Mouse (Mus musculus): ENCODE results near the gene Slc38a10. TPM values are rescaled to one million over a fixed set of nuclear protein-coding genes. Genes with fewer than 3 reads are reported as not detected.
A peak's percentile ranks its signal among the peaks of the same experiment; 100 is the strongest.

The Slc38a10 gene
- polyA plus RNA-seq, 1 experiment from 2014 or later = 59.4 TPM

DNA sequence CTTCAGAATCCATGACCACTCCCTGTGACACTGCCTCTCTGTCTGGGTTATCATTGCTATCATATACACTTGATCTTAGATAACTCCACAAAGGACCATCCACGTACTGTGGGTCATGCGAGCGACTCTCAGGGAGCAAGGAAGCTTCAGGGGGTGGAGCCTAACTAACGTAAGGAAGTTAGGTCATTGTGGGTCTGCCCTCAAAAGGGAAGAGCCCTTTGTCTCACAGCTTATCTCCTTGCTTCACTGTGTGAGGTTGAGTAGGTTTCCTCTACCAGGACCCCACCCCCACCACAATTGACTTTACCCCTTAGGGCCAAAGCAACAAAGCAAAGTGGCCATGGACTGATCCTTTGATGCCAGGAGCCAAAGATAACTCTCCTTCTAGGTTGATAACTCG lies 7.7 kb upstream of the Slc38a10 start:
- no peak overlapping the region for H3K9ac ChIP-seq (ENCODE audit: low read depth, low read length)
- H3K9me3 ChIP-seq (ENCODE audit: control insufficient read depth, low read length) = no peaks in the 10 kb centered on the region
- H3K4me2 ChIP-seq = peak overlapping the region; percentile 39
- 7% methylated on average over 5 of the region's 5 CpGs for WGBS
- peaks cover 22% of the 10 kb centered on the region for H3K4me1 ChIP-seq (replicated peaks; ENCODE audit: control insufficient read depth, insufficient read depth, low read length)
- 0 out of 2 replicates have a peak overlapping the region, but pooled peaks have one; percentile 41 for H3K27ac ChIP-seq (ENCODE audit: low read depth, low read length)
- H3K4me3 ChIP-seq (ENCODE audit: low read depth, low read length) = no peak overlapping the region
- no peak for DNase-seq (ENCODE audit: low spot score)
- no peaks in the 10 kb centered on the region for H3K36me3 ChIP-seq (ENCODE audit: control insufficient read depth, insufficient read depth, low read length)
- no peaks in the 10 kb centered on the region for H3K27me3 ChIP-seq (replicated peaks; ENCODE audit: control insufficient read depth, insufficient read depth, low read length)
- peak; percentile 77 for ATAC-seq (replicated peaks; ENCODE audit: low FRiP score)

- no peak for DNase-seq (ENCODE audit: low spot score)
- H3K4me2 ChIP-seq = peak overlapping the region; percentile 95
- no peaks in the 10 kb centered on the region for H3K9me3 ChIP-seq (ENCODE audit: control insufficient read depth, low read length)
- H3K9ac ChIP-seq (ENCODE audit: low read depth, low read length) = peak overlapping the region; percentile 84
- WGBS = under 1% methylated on average over 44 of the region's 44 CpGs
- ATAC-seq (replicated peaks; ENCODE audit: low FRiP score) = peak; percentile 53
- peaks cover 25% of the 10 kb centered on the region for H3K4me1 ChIP-seq (replicated peaks; ENCODE audit: control insufficient read depth, insufficient read depth, low read length)
- peak overlapping the region; percentile 77 for H3K4me3 ChIP-seq (ENCODE audit: low read depth, low read length)
- no peaks in the 10 kb centered on the region for H3K36me3 ChIP-seq (ENCODE audit: control insufficient read depth, insufficient read depth, low read length)
- no peaks in the 10 kb centered on the region for H3K27me3 ChIP-seq (replicated peaks; ENCODE audit: control insufficient read depth, insufficient read depth, low read length)
- peak overlapping the region; percentile 81 for H3K27ac ChIP-seq (ENCODE audit: low read depth, low read length)
These were observed 570 bp downstream of the Slc38a10 start for GRCm38 (mm10) chr11:120150440-120151112.

DNA sequence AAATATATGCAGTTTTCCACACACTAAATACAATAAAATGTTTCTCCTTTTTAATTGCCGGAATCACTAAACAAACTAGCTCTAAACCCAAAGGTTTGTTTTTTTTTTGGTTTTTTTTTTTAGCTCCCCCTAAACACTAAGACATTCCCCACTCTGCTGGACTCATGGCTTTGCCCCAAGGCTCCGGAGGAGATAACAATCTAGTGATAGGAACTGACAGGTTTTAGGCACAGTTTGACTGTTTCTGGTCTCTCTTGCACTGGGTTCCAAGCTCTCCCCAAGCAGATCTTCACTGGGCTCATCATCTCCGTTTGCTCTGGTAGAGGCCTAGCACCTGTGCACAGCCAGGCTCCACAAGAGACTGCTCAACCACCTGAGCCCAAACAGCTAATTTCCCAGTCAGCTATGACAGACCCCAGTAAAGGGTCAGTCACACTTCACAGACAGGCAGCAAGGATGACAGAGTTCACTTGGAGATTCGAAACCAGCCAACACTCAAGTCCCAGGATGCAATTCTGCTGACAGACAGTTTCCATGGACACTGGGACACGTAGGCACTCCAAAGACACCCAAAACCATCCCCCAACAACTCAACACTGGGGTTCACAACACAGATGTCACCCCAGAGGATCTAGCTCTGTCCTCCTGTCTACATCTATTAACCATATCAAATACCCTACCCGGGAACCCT lies 1.5 kb downstream of the Slc38a10 start:
- Histone ChIP-seq H3K4me2 (peak overlapping the region; percentile 95), H3K27ac (ENCODE audit: low read depth, low read length) (peak overlapping the region; percentile 81), H3K9ac (ENCODE audit: low read depth, low read length) (peak overlapping the region; percentile 84), H3K9me3 (ENCODE audit: control insufficient read depth, low read length) (no peaks in the 10 kb centered on the region), H3K27me3 (replicated peaks; ENCODE audit: control insufficient read depth, insufficient read depth, low read length) (no peaks in the 10 kb centered on the region), H3K4me3 (ENCODE audit: low read depth, low read length) (peak overlapping the region; percentile 77), H3K4me1 (replicated peaks; ENCODE audit: control insufficient read depth, insufficient read depth, low read length) (peaks cover 30% of the 10 kb centered on the region), H3K36me3 (ENCODE audit: control insufficient read depth, insufficient read depth, low read length) (peaks cover 3% of the 10 kb centered on the region)
- ATAC-seq (replicated peaks; ENCODE audit: low FRiP score) (no peak), DNase-seq (ENCODE audit: low spot score) (no peak)
- 25% methylated on average over 6 of the region's 6 CpGs for WGBS

GRCm38 (mm10) chr11:120148201-120148855 lies 2.8 kb downstream of the Slc38a10 start:
- H3K27ac ChIP-seq (ENCODE audit: low read depth, low read length) = no peak overlapping the region
- H3K9ac ChIP-seq (ENCODE audit: low read depth, low read length) = no peak overlapping the region; the same call in 1 of the 2 replicates
- ATAC-seq (replicated peaks; ENCODE audit: low FRiP score) = no peak
- H3K9me3 ChIP-seq (ENCODE audit: control insufficient read depth, low read length) = no peaks in the 10 kb centered on the region
- no peak overlapping the region for H3K4me3 ChIP-seq (ENCODE audit: low read depth, low read length)
- no peak for DNase-seq (ENCODE audit: low spot score)
- 83% methylated on average over 8 of the region's 8 CpGs for WGBS
- peaks cover 3% of the 10 kb centered on the region for H3K36me3 ChIP-seq (ENCODE audit: control insufficient read depth, insufficient read depth, low read length)
- no peaks in the 10 kb centered on the region for H3K27me3 ChIP-seq (replicated peaks; ENCODE audit: control insufficient read depth, insufficient read depth, low read length)
- H3K4me2 ChIP-seq = no peak overlapping the region
- H3K4me1 ChIP-seq (replicated peaks; ENCODE audit: control insufficient read depth, insufficient read depth, low read length) = peaks cover 42% of the 10 kb centered on the region

- H3K9ac ChIP-seq (ENCODE audit: low read depth, low read length) = no peak overlapping the region
- ATAC-seq (replicated peaks; ENCODE audit: low FRiP score) (no peak), DNase-seq (ENCODE audit: low spot score) (no peak)
- H3K4me2 ChIP-seq = no peak overlapping the region
- H3K4me1 ChIP-seq (replicated peaks; ENCODE audit: control insufficient read depth, insufficient read depth, low read length) = peaks cover 47% of the 10 kb centered on the region
- H3K4me3 ChIP-seq (ENCODE audit: low read depth, low read length) = no peak overlapping the region
- H3K36me3 ChIP-seq (ENCODE audit: control insufficient read depth, insufficient read depth, low read length) = peaks cover 12% of the 10 kb centered on the region
- no peaks in the 10 kb centered on the region for H3K27me3 ChIP-seq (replicated peaks; ENCODE audit: control insufficient read depth, insufficient read depth, low read length)
- 61% methylated on average over 13 of the region's 13 CpGs for WGBS
- peak overlapping the region; percentile 33 for H3K27ac ChIP-seq (ENCODE audit: low read depth, low read length)
- H3K9me3 ChIP-seq (ENCODE audit: control insufficient read depth, low read length) = no peaks in the 10 kb centered on the region
These were observed 7.2 kb downstream of the Slc38a10 start for GRCm38 (mm10) chr11:120143708-120144497.

DNA sequence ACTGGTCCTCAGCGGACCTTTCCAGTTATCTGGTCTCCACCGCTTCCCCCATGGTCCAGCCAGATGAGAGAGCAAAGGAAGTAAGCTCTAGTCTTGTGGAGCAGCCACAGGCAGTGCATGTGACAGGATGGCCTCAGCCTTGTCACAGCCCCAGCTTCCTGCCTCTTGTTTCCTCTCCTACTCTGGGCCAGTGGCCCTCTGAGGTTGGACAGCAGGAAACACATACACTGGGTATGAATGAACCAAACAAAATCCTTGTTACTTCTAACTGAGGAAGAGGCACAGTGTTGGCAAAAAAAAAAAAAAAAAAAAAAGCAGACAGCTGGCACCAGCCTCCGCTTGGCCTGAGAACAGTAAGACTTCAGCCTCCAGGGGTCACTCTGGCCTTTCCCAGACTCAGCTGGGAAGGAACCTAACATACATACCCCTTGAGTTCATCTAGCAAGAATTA lies 8.5 kb downstream of the Slc38a10 start:
- DNase-seq (ENCODE audit: low spot score) = no peak
- Histone ChIP-seq H3K36me3 (ENCODE audit: control insufficient read depth, insufficient read depth, low read length) (peaks cover 17% of the 10 kb centered on the region), H3K27me3 (replicated peaks; ENCODE audit: control insufficient read depth, insufficient read depth, low read length) (no peaks in the 10 kb centered on the region), H3K27ac (ENCODE audit: low read depth, low read length) (peak overlapping the region; percentile 81), H3K4me2 (no peak overlapping the region), H3K4me1 (replicated peaks; ENCODE audit: control insufficient read depth, insufficient read depth, low read length) (peaks cover 52% of the 10 kb centered on the region), H3K9me3 (ENCODE audit: control insufficient read depth, low read length) (no peaks in the 10 kb centered on the region), H3K9ac (ENCODE audit: low read depth, low read length) (no peak overlapping the region), H3K4me3 (ENCODE audit: low read depth, low read length) (no peak overlapping the region)
- WGBS = 38% methylated on average over 3 of the region's 3 CpGs
- ATAC-seq (replicated peaks; ENCODE audit: low FRiP score) = peak; percentile 72

DNA sequence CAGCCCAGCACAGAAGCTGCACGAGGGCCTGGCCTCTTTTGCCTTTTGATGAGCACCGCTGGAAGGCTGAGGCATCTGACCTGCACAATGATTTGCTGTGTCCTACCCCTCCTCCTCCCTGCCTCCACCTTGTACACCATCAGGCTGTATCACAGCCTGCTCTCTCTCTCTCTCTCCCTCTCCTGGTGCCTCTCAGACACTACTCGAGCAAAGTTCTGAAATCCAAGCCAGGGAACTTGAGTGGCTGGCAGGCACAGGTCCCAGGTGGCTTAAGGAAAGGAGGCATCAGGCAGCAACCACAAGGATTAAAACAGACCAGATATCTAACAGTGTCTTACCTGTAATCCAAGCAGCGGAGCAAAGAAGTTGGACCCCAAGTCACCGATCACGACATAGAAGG lies 10.9 kb downstream of the Slc38a10 start:
- WGBS = 80% methylated on average over 6 of the region's 6 CpGs
- Histone ChIP-seq H3K4me3 (ENCODE audit: low read depth, low read length) (no peak overlapping the region), H3K4me2 (no peak overlapping the region), H3K27me3 (replicated peaks; ENCODE audit: control insufficient read depth, insufficient read depth, low read length) (no peaks in the 10 kb centered on the region), H3K27ac (ENCODE audit: low read depth, low read length) (no peak overlapping the region), H3K4me1 (replicated peaks; ENCODE audit: control insufficient read depth, insufficient read depth, low read length) (peaks cover 75% of the 10 kb centered on the region), H3K9ac (ENCODE audit: low read depth, low read length) (no peak overlapping the region), H3K36me3 (ENCODE audit: control insufficient read depth, insufficient read depth, low read length) (peaks cover 20% of the 10 kb centered on the region), H3K9me3 (ENCODE audit: control insufficient read depth, low read length) (no peaks in the 10 kb centered on the region)
- DNase-seq (ENCODE audit: low spot score) = no peak
- no peak for ATAC-seq (replicated peaks; ENCODE audit: low FRiP score)

DNA sequence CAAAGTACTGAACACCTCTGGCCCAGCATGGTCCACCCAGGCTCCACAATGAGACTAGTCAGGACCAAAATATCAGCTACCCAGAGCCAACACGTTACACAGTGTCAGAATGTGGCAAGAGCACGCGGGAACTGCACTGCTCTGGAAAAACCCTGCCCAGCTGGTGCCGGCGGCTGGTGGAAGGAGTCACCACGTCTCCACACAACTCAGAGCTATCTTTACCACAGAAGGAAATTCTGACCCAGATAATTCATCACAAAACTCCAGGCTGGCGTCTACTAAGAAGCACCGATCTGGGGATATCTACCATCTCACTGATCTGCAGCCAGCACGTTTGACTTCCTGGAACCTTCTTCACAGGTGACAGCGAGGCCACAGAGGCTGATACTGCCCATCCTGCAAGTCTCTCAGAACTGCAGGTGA lies 11.8 kb downstream of the Slc38a10 start:
- H3K9me3 ChIP-seq (ENCODE audit: control insufficient read depth, low read length) = no peaks in the 10 kb centered on the region
- H3K4me3 ChIP-seq (ENCODE audit: low read depth, low read length) = no peak overlapping the region
- no peak for DNase-seq (ENCODE audit: low spot score)
- WGBS = 53% methylated on average over 10 of the region's 10 CpGs
- H3K9ac ChIP-seq (ENCODE audit: low read depth, low read length) = peak overlapping the region; percentile 46
- ATAC-seq (replicated peaks; ENCODE audit: low FRiP score) = no peak
- peaks cover 73% of the 10 kb centered on the region for H3K4me1 ChIP-seq (replicated peaks; ENCODE audit: control insufficient read depth, insufficient read depth, low read length)
- peaks cover 21% of the 10 kb centered on the region for H3K36me3 ChIP-seq (ENCODE audit: control insufficient read depth, insufficient read depth, low read length)
- H3K27me3 ChIP-seq (replicated peaks; ENCODE audit: control insufficient read depth, insufficient read depth, low read length) = no peaks in the 10 kb centered on the region
- H3K4me2 ChIP-seq = no peak overlapping the region
- peak overlapping the region; percentile 67 for H3K27ac ChIP-seq (ENCODE audit: low read depth, low read length)

Data from liver, embryonic 11.5 days (tissue).